ENCODE assay signal across 8 mouse cellular contexts in genomic region chr3:36689392-36690291, GRCm38 (mm10). TPM values are rescaled to one million over a fixed set of nuclear protein-coding genes. Genes with fewer than 3 reads are reported as not detected.
DNase-seq lines count a peak whose midpoint lies in the region; ATAC-seq and TF ChIP-seq lines count a peak whose summit lies in the region.

Gene Trpc3, minus strand, starts transcription at chr3:36690167.

- peaks cover 56% of the 10 kb centered on the region for H3K27me3 ChIP-seq in forebrain, embryonic 10.5 days (ENCODE audit: poor library complexity, severe bottlenecking)
- H3K27me3 ChIP-seq in lung, embryonic 15.5 days = peaks cover 29% of the 10 kb centered on the region

- TF ChIP-seq POLR2A in bone marrow macrophage, adult 2 months (IDR thresholded peaks at IDR 0.05; ENCODE audit: borderline replicate concordance, low read depth, low read length) = no peak

- DNase-seq in ES-CJ7 (ENCODE audit: low read depth, low spot score) = peak; percentile 67
- peak; percentile 63 for DNase-seq in forebrain, embryonic 10.5 days (ENCODE audit: extremely low spot score, low spot score)
- peak; percentile 47 to 55 for DNase-seq in heart, postnatal 10 days
- peak; percentile 47 to 69 for DNase-seq in kidney, postnatal 25 days
- peak; percentile 80 for DNase-seq in retina, embryonic 14.5 days (ENCODE audit: low spot score)
- no peak for DNase-seq in urinary bladder, adult 2 months (ENCODE audit: low spot score)

- no peak within 1 kb of the TSS for H3K27ac ChIP-seq in bone marrow macrophage, adult 2 months (ENCODE audit: insufficient read depth, low read depth, low read length)
- peak within 1 kb of the TSS; percentile 85 for H3K27ac ChIP-seq in forebrain, embryonic 10.5 days
- no peak within 1 kb of the TSS for H3K27ac ChIP-seq in lung, embryonic 15.5 days

- H3K9ac ChIP-seq in lung, embryonic 15.5 days = peak within 1 kb of the TSS; percentile 19

- H3K4me3 ChIP-seq in bone marrow macrophage, adult 2 months (ENCODE audit: insufficient read depth, low read length) = peak within 1 kb of the TSS; percentile 41
- peak within 1 kb of the TSS; percentile 71 for H3K4me3 ChIP-seq in forebrain, embryonic 10.5 days
- peak within 1 kb of the TSS; percentile 56 for H3K4me3 ChIP-seq in lung, embryonic 15.5 days

- H3K4me1 ChIP-seq in bone marrow macrophage, adult 2 months (ENCODE audit: control insufficient read depth, insufficient read depth, low read length) = peaks cover 4% of the 10 kb centered on the region; the same call in 1 of the 2 replicates
- H3K4me1 ChIP-seq in forebrain, embryonic 10.5 days = peaks cover 19% of the 10 kb centered on the region
- peaks cover 10% of the 10 kb centered on the region for H3K4me1 ChIP-seq in lung, embryonic 15.5 days

- H3K36me3 ChIP-seq in forebrain, embryonic 10.5 days (replicated peaks) = no peaks in the 10 kb centered on the region
- H3K36me3 ChIP-seq in lung, embryonic 15.5 days = no peaks in the 10 kb centered on the region

- TF ChIP-seq CTCF in bone marrow macrophage, adult 2 months (IDR thresholded peaks at IDR 0.05; ENCODE audit: low read depth, low read length) = no peak

- peak within 1 kb of the TSS; percentile 86 for H3K4me2 ChIP-seq in lung, embryonic 15.5 days

- under 1% methylated on average over 87 of the region's 91 CpGs for WGBS in forebrain, embryonic 10.5 days
- 1% methylated on average over 80 of the region's 91 CpGs for WGBS in lung, embryonic 15.5 days

- intact Hi-C loops in heart, postnatal 10 days (cut with DNase I) = loop anchor here (1.0 to 5.0 kb wide), 2 partner anchors 88 to 146 kb away; no protein-coding TSS in a partner anchor

- no peaks in the 10 kb centered on the region for H3K9me3 ChIP-seq in forebrain, embryonic 10.5 days
- H3K9me3 ChIP-seq in lung, embryonic 15.5 days = no peaks in the 10 kb centered on the region

- peak; percentile 79 for ATAC-seq in lung, embryonic 15.5 days (ENCODE audit: borderline replicate concordance, extremely low read depth, low FRiP score, low TSS enrichment)

RNA-seq across cellular contexts. Expression of gene Trpc3, which starts in this region (rescaled TPM):
- polyA plus RNA-seq in bone marrow macrophage, adult 2 months (2012; ENCODE audit: insufficient read depth, insufficient read length, missing spikeins) = not detected in 2 replicates
- polyA plus RNA-seq in forebrain, embryonic 10.5 days (2016; fragmentation: Nextera tagmentation; extraction: Ambion mirVana) = 1.5 and 2.7 TPM in 2 replicates
- total RNA-seq in heart, postnatal 10 days (2021) = 10 to 100 TPM; 13.1 to 17.0 TPM
- 2.3 and 3.3 TPM in 2 replicates for polyA plus RNA-seq in lung, embryonic 15.5 days (2015; fragmentation: Nextera tagmentation; extraction: Ambion mirVana)
- polyA plus RNA-seq in urinary bladder, adult 2 months (2012; rRNA removed) = 1.8 and 2.1 TPM in 2 replicates
